Mouse (Mus musculus) ES-Bruce4 (cell line): ENCODE data around the gene Maml3.

Experiments used
- EP300 ChIP-seq: IDR thresholded peaks from 2 replicates; pipeline ENCODE4 v1.6.1; 2011; ENCODE audit warnings: low read depth, low read length; ENCODE audit not compliant: insufficient read depth
- POLR2A ChIP-seq: IDR thresholded peaks from one replicate; pipeline ENCODE4 v1.8.1; 2011; ENCODE audit warnings: low read length; ENCODE audit not compliant: insufficient read depth

DNA sequence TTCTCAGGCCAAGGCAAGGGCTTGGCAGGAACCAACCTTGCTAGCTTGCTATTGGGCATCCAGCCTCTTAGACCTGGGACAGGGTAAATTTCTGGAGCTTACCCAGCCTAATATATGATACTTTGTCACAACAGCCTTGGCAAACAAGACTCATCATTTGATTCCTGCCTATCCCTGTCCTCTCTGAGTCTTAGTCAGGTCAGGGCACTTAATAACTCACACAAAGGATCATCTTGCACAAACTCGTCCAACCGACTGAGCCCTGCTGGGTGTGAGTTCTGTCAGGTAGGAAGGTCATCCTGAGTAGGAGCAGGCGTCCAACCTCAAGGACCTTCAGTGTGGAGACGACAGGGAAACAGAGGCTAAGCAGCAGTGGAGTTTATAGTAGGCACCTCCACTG, 233.5 kb downstream of the Maml3 start:
- TF ChIP-seq EP300 (no peak), POLR2A (no peak)
